Mouse (Mus musculus): ENCODE measurements around the gene Adgrg3. TPM values are rescaled to one million over a fixed set of nuclear protein-coding genes. Genes with fewer than 3 reads are reported as not detected.

Adgrg3 gene
- total RNA-seq, 2 experiments from 2014 or later = 0.18 to 0.34 TPM

DNA sequence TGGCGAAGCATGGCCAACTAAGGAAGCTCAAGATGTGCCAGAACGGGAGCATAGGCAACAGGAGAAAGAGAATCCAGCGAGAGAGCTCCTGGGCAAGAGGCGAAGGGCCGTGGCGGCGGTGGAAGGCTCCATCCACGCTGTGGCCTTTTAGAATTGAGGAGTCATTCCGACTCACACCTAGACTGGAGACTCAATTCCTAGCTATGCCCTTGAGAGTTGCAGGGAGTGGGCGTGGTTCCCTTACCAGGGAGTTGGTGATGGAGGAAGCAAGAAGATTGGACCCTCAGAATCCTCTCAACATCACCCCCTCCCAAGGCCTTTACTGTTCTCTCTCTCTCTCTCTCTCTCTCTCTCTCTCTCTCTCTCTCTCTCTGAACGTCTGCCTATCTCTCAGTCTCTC is 64.2 kb downstream of the Adgrg3 start:
- Histone ChIP-seq H3K4me3 (peak overlapping the region; percentile 98), H3K27ac (peak overlapping the region; percentile 92)

DNA sequence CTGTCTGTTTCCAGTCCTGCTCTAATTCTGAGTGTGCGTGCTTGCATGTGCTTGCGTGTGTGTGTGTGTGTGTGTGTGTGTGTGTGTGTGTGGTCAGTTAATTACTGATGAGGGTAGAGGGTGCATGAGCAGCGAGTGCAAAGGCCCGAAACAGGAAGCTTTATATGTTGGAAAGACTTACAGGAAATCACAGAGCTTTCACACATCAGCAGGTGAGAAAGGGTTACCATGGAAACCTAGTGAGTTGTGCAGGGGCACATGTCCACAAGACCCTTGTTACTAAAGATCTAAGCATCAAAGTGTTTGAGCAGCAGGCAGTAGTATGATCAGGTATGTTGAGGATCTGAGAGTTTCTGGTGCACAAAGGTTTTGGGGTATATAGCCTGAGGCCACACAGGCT is 66.8 kb downstream of the Adgrg3 start:
- Histone ChIP-seq H3K27ac (no peak overlapping the region), H3K4me3 (no peak overlapping the region)
- DNase-seq (ENCODE audit: low spot score in 2 of 2) = no peak
- no peak for TF ChIP-seq CTCF (conservative IDR thresholded peaks at IDR 0.05)

More for the DNA sequence above, 64.2 kb downstream of the Adgrg3 start:
- no peak for TF ChIP-seq CTCF (conservative IDR thresholded peaks at IDR 0.05)
- no peak for DNase-seq (ENCODE audit: low spot score in 2 of 2)

DNA sequence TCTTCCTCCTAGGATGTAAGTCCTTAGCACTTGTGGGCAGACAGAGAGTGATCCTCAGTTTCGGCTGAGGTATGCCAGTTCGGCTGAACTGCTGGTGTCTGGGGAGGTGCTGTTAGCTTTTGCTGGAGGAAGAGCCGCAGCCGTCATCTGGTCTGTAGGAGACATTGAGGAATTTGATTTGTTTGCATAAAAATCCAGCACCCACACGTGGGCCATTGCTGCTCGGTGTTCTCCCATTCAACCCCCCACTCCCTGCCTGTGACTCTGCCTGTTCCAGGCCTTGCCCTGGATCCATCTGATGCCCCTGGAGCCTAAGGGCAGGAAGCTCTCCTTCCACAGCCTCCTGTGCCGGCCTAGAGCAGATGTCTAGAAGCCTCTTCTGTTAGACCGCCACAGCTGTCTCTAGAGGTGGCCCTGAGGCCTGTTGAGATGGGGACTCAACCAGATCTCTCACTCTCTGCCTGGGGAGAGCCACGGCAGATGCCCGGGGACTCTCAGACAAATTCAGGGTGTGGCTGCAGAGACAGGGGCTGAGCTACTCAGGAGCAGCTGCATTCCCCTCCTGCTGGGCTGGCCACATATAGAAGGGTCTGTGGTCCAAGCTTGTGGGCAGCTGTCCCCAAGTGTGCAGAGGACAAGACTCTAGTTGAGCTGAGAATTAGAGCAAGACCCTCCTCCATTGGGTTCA is 67.4 kb downstream of the Adgrg3 start:
- DNase-seq (ENCODE audit: low spot score in 2 of 2) = no peak

DNA sequence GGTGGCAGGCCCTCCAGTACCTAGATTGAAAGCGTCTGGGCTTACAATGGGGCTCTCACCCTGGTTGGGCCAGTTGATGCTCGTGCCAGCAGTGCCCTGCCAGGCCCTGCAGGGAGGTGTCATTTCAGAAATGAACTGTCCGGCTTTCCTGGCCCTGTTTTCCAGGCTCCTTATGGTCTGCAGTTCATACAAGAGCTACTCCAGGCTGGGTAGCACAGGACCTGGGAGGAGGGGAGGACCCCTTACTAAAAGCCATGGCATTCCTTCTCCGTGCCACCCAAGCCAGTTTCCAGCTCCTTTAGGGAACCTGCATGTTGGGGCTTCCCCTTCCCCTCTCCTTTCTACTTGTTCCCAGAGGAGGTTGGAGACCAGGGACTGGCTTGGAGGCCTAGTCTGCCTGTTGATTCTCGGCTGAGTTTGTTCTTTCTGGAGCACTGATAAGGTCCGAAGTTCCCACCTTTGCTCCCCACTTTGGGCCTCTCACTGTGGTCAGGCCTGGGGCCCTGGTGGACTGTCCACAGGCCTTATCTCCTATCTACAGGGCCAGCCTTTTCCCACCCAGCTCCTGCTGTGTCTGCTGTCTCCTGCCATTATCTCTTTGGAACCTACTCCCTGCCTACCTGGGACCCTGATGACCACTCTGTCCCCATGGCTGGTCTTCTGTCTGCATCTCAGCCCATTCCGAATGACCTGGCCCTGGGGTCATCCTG is 68.1 kb downstream of the Adgrg3 start:
- TF ChIP-seq CTCF (conservative IDR thresholded peaks at IDR 0.05) = no peak
- H3K27ac ChIP-seq = no peak overlapping the region
- no peak for DNase-seq (ENCODE audit: low spot score in 2 of 2)
- H3K4me3 ChIP-seq = no peak overlapping the region

More for the DNA sequence above, 67.4 kb downstream of the Adgrg3 start:
- Histone ChIP-seq H3K27ac (no peak overlapping the region), H3K4me3 (no peak overlapping the region)
- TF ChIP-seq CTCF (conservative IDR thresholded peaks at IDR 0.05) = no peak

DNA sequence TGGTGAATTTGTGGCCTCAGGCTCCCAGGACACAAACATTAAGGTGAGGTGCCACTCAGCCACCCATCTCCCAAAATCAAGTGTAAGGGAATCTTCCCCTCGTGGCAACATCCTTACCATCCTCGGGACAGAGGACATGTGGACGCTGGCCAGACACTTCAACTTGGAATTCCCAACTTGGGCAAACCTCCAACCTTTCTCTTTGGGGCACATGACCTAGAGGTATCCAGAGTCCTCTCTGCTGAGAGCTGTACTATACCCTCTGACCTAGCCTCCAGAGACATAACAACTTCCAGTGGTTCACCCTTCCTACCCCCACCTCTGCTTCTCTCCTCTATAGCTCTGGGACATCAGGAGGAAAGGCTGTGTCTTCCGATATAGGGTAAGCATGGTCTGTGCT is 76.1 kb downstream of the Adgrg3 start:
- H3K27ac ChIP-seq = no peak overlapping the region
- no peak overlapping the region for H3K4me3 ChIP-seq
- no peak for DNase-seq (ENCODE audit: low spot score in 2 of 2)
- no peak for TF ChIP-seq CTCF (conservative IDR thresholded peaks at IDR 0.05)

Other genes with a start within 250 kb of the Adgrg3 start
- 100 to 1,000 TPM; 396 to 397 TPM for gene Cx3cl1, start 245.7 kb upstream of the Adgrg3 start, total RNA-seq (2021)
- 1 to 10 TPM; 3.4 to 6.0 TPM for gene Ccl17, start 207.2 kb upstream of the Adgrg3 start, total RNA-seq (2021)
- gene Coq9, start 179.4 kb upstream of the Adgrg3 start, total RNA-seq (2021) = 10 to 100 TPM; 78.2 to 83.7 TPM
- 10 to 100 TPM; 60.9 to 67.2 TPM for gene Ciapin1, start 179.3 kb upstream of the Adgrg3 start, total RNA-seq (2021)
- 10 to 100 TPM; 69.1 to 71.4 TPM for gene Polr2c, start 160.2 kb upstream of the Adgrg3 start, total RNA-seq (2021)
- gene Dok4, start 141.4 kb upstream of the Adgrg3 start, total RNA-seq (2021) = 10 to 100 TPM; 24.1 to 26.4 TPM
- gene Ccdc102a, start 99.6 kb upstream of the Adgrg3 start, total RNA-seq (2021) = 1 to 10 TPM; 1.7 to 1.9 TPM
- not detected for gene Adgrg5, start 94.0 kb upstream of the Adgrg3 start, total RNA-seq (2021)
- 10 to 100 TPM; 89.7 to 90.5 TPM for gene Adgrg1, start 42.9 kb upstream of the Adgrg3 start, total RNA-seq (2021)
- 1 to 10 TPM; 1.0 to 2.2 TPM for gene Drc7, start 37.4 kb downstream of the Adgrg3 start, total RNA-seq (2021)
- gene Katnb1, start 63.5 kb downstream of the Adgrg3 start, total RNA-seq (2021) = 10 to 100 TPM; 33.9 to 45.9 TPM
- 10 to 100 TPM; 61.1 to 61.2 TPM for gene Kifc3, start 185.1 kb downstream of the Adgrg3 start, total RNA-seq (2021)

Data from layer of hippocampus, adult 2 months (tissue).